Mouse (Mus musculus) erythroblast, embryonic 14.5 days (primary cell): Measurements from ENCODE around the gene Pianp.

Source experiments
- GATA1 ChIP-seq: IDR thresholded peaks from 2 replicates; pipeline ENCODE4 v1.6.1; 2012; ENCODE audit warnings: low read length, inconsistent platforms, mixed read lengths
- TAL1 ChIP-seq: IDR thresholded peaks from 3 replicates; pipeline ENCODE4 v1.6.1; 2012; ENCODE audit warnings: low read length, inconsistent platforms, mixed read lengths

DNA sequence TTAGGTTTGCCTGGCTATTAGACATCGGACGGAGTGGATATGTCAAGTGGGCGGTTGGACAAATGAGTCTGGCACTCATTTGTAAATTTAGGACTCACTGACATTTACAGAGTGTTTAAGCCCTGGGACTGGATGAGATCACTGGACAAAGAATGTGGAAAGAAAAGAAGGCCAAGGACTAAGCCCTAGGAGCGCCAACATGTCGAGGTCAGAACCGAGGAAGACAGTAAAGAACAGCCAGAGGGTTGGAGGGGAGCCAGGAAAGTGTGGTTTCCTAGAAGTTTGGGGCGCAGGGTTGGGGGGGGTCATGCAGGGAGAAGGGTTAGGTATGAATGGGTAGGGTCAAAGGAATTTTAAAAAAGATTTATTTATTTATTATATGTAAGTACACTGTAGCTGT is 1.2 kb upstream of the Pianp start:
- TF ChIP-seq GATA1 (no peak), TAL1 (no peak)
